Mouse (Mus musculus) ES-E14 (cell line): ENCODE measurements around the gene Sidt1. TPM values are rescaled to one million over a fixed set of nuclear protein-coding genes. Genes with fewer than 3 reads are reported as not detected.
"Not testable (repeated sequence)": the region's sequence is repeated elsewhere in the genome, so short reads cannot be mapped to it uniquely, and the experiment has no call there.

Experiments used
- DNase-seq: peaks from one replicate; pipeline ENCODE4 v3.0.0-alpha.2; 2013; ENCODE audit warnings: low read depth, low spot score
- H3K27ac ChIP-seq: 2 replicates; pipeline ENCODE4 v1.5.1; 2012; ENCODE audit warnings: low read depth, mild to moderate bottlenecking, low read length, moderate library complexity, mixed read lengths; ENCODE audit not compliant: poor library complexity, insufficient read depth, severe bottlenecking
- H3K36me3 ChIP-seq: 2 replicates; pipeline ENCODE4 v1.6.1; 2012; ENCODE audit warnings: mild to moderate bottlenecking, low read length, moderate library complexity, mixed read lengths; ENCODE audit not compliant: control insufficient read depth, poor library complexity, insufficient read depth, severe bottlenecking
- H3K4me1 ChIP-seq, 2 experiments: fragments of 150-350 bp in 1 of 2; sonication (generic) in 1 of 2; 2 replicates each; pipeline ENCODE4 v1.6.1; 2012; ENCODE audit warnings: low read length in 2 of 2, mild to moderate bottlenecking in 1 of 2, mixed read lengths in 1 of 2; ENCODE audit not compliant: control insufficient read depth in 2 of 2, insufficient read depth in 2 of 2, poor library complexity in 1 of 2
- H3K4me3 ChIP-seq, 2 experiments: fragments of 150-350 bp in 1 of 2; sonication (generic) in 1 of 2; 2 replicates each; pipeline ENCODE4 v1.5.1; 2012; ENCODE audit warnings: low read length in 2 of 2, low read depth in 1 of 2, mild to moderate bottlenecking in 1 of 2, mixed read lengths in 1 of 2; ENCODE audit not compliant: insufficient read depth in 1 of 2, poor library complexity in 1 of 2, severe bottlenecking in 1 of 2
- H3K9ac ChIP-seq: 2 replicates; pipeline ENCODE4 v1.6.1; 2012; ENCODE audit warnings: low read depth, mild to moderate bottlenecking, low read length, mixed read lengths; ENCODE audit not compliant: poor library complexity, insufficient read depth, severe bottlenecking
- H3K9me3 ChIP-seq: fragments of 150-350 bp; sonication (generic); 2 replicates; pipeline ENCODE4 v1.6.1; 2012; ENCODE audit warnings: low read depth, mild to moderate bottlenecking, low read length; ENCODE audit not compliant: control insufficient read depth, insufficient read depth
- CHD2 ChIP-seq: IDR thresholded peaks from 2 replicates; pipeline ENCODE4 v1.6.1; 2014; ENCODE audit warnings: mild to moderate bottlenecking, low read depth, low read length, inconsistent platforms
- HCFC1 ChIP-seq: IDR thresholded peaks from 2 replicates; pipeline ENCODE4 v1.6.1; 2012; ENCODE audit warnings: low read length, inconsistent platforms, borderline replicate concordance; ENCODE audit not compliant: insufficient read depth
- MAFK ChIP-seq: IDR thresholded peaks from 2 replicates; pipeline ENCODE4 v1.6.1; 2014; ENCODE audit warnings: mild to moderate bottlenecking, low read depth, low read length, inconsistent platforms; ENCODE audit not compliant: insufficient read depth
- ZC3H11A ChIP-seq: IDR thresholded peaks from 2 replicates; pipeline ENCODE4 v1.6.1; 2012; ENCODE audit warnings: low read depth, mild to moderate bottlenecking, inconsistent platforms, low read length, borderline replicate concordance
- ZNF384 ChIP-seq: IDR thresholded peaks from 2 replicates; pipeline ENCODE4 v1.6.1; 2012; ENCODE audit warnings: low read depth, low read length, inconsistent platforms
- in situ Hi-C, 2 experiments: fragments of 600-800 bp; cut with MboI; formaldehyde crosslinking; loops; one replicate each; pipeline ENCODE4 v1.15.1; 2025; ENCODE audit warnings: low sequenced_read_pairs in 2 of 2, inconsistent platforms in 1 of 2; ENCODE audit not compliant: unreplicated experiment in 2 of 2
- total RNA-seq: library from RNA; depleted of rRNA; stranded (reverse); fragments of 300-350 nt; gene quantifications from 2 replicates; pipeline ENCODE4 v1.2.3, GENCODE M21; 2012

Gene Sidt1
- total RNA-seq, 1 experiment, result 0.40 TPM

- Histone ChIP-seq H3K4me1 (0 out of 4 replicates have a peak, but pooled peaks cover 0 to 2% of the 10 kb centered on the region in 2 experiments), H3K4me3 (no peak overlapping the region; a peak in 1 of 4 replicates), H3K9ac (no peak overlapping the region), H3K27ac (no peak overlapping the region), H3K36me3 (no peaks in the 10 kb centered on the region), H3K9me3 (no peaks in the 10 kb centered on the region)
- DNase-seq, result peak; percentile 52
- peak; percentile 67; the same call in 1 of the 2 replicates for TF ChIP-seq ZC3H11A
- TF ChIP-seq ZNF384, result no peak
- in situ Hi-C loops, result no loop called here
Measured at GRCm38 (mm10) chr16:44299438-44300093, 33.4 kb downstream of the Sidt1 start.

- DNase-seq, result no peak
- in situ Hi-C loops, result no loop called here
- no peak overlapping the region for H3K27ac ChIP-seq
- no peaks in the 10 kb centered on the region for H3K9me3 ChIP-seq
- TF ChIP-seq HCFC1, result no peak
- TF ChIP-seq CHD2, result no peak
- TF ChIP-seq MAFK, result no peak
- no peak for TF ChIP-seq ZNF384
- TF ChIP-seq ZC3H11A, result no peak
- no peaks in the 10 kb centered on the region for H3K36me3 ChIP-seq
- H3K4me3 ChIP-seq, result no peak overlapping the region
- no peaks in the 10 kb centered on the region for H3K4me1 ChIP-seq
- no peak overlapping the region for H3K9ac ChIP-seq
Measured at GRCm38 (mm10) chr16:44293960-44294359, 39.0 kb downstream of the Sidt1 start.

- DNase-seq, H3K4me1 ChIP-seq, H3K4me3 ChIP-seq, H3K36me3 ChIP-seq, H3K9ac ChIP-seq, in situ Hi-C loops, H3K9me3 ChIP-seq, H3K27ac ChIP-seq: not testable (repeated sequence)
Measured at GRCm38 (mm10) chr16:44292681-44293080, 40.3 kb downstream of the Sidt1 start.

GRCm38 (mm10) chr16:44289004-44289648, 43.9 kb downstream of the Sidt1 start:
- in situ Hi-C loops, result no loop called here
- Histone ChIP-seq H3K4me1 (peaks cover 0 to 11% of the 10 kb centered on the region in 2 experiments; a peak in 1 of 4 replicates), H3K4me3 (no peak overlapping the region), H3K27ac (no peak overlapping the region), H3K36me3 (no peaks in the 10 kb centered on the region), H3K9ac (no peak overlapping the region), H3K9me3 (no peaks in the 10 kb centered on the region)
- TF ChIP-seq CHD2 (no peak), ZC3H11A (no peak), ZNF384 (no peak), MAFK (no peak)
- DNase-seq, result no peak

- peaks cover 7 to 14% of the 10 kb centered on the region in 2 experiments; a peak in 2 of 4 replicates for H3K4me1 ChIP-seq
- DNase-seq, result no peak
- H3K36me3 ChIP-seq, result no peaks in the 10 kb centered on the region
- in situ Hi-C loops, result no loop called here
- H3K9ac ChIP-seq, result no peak overlapping the region
- no peak overlapping the region for H3K4me3 ChIP-seq
- no peak overlapping the region for H3K27ac ChIP-seq
- no peak for TF ChIP-seq HCFC1
- TF ChIP-seq ZC3H11A, result no peak
- no peak for TF ChIP-seq CHD2
- TF ChIP-seq ZNF384, result no peak
- no peak for TF ChIP-seq MAFK
- H3K9me3 ChIP-seq, result no peaks in the 10 kb centered on the region
Measured at GRCm38 (mm10) chr16:44287356-44287950, 45.5 kb downstream of the Sidt1 start.
